Mouse (Mus musculus) stomach, embryonic 14.5 days (tissue): Measurements from ENCODE around the gene Hoxb4. TPM values are rescaled to one million over a fixed set of nuclear protein-coding genes. Genes with fewer than 3 reads are reported as not detected.

Source experiments
- ATAC-seq: fragments of 200-750 bp; cut with Nextera tagmentation; 2 replicates; pipeline ENCODE4 v1.8.0; 2017; ENCODE audit warnings: low read depth, moderate TSS enrichment; ENCODE audit not compliant: insufficient number of reproducible peaks, insufficient read depth, low FRiP score
- H3K27ac ChIP-seq: fragments of 300-500 bp; sonication (generic); 2 replicates; pipeline ENCODE4 v1.5.1; 2014; ENCODE audit warnings: mild to moderate bottlenecking, low read length, moderate library complexity, mixed read lengths
- H3K27me3 ChIP-seq: fragments of 300-500 bp; sonication (generic); 2 replicates; pipeline ENCODE4 v1.6.1; 2014; ENCODE audit warnings: low read length, control low read depth, mixed read lengths; ENCODE audit not compliant: control insufficient read depth, insufficient read depth
- H3K36me3 ChIP-seq: fragments of 300-500 bp; sonication (generic); 2 replicates; pipeline ENCODE4 v1.6.1; 2014; ENCODE audit warnings: mild to moderate bottlenecking, control low read depth, low read length, moderate library complexity, mixed read lengths; ENCODE audit not compliant: control insufficient read depth, insufficient read depth
- H3K4me1 ChIP-seq: fragments of 300-500 bp; sonication (generic); 2 replicates; pipeline ENCODE4 v1.6.1; 2014; ENCODE audit warnings: low read length, control low read depth, mixed read lengths; ENCODE audit not compliant: control insufficient read depth, insufficient read depth
- H3K4me2 ChIP-seq: fragments of 300-500 bp; sonication (generic); replicated peaks from 2 replicates; pipeline ENCODE4 v1.6.1; 2014; ENCODE audit warnings: low read depth, low read length, control low read depth
- H3K4me3 ChIP-seq: fragments of 300-500 bp; sonication (generic); 2 replicates; pipeline ENCODE4 v1.5.1; 2014; ENCODE audit warnings: low read depth, low read length, control low read depth
- H3K9ac ChIP-seq: fragments of 300-500 bp; sonication (generic); replicated peaks from 2 replicates; pipeline ENCODE4 v1.6.1; 2014; ENCODE audit warnings: low read depth, mild to moderate bottlenecking, control low read depth, low read length, moderate library complexity, mixed read lengths
- H3K9me3 ChIP-seq: fragments of 300-500 bp; sonication (generic); 2 replicates; pipeline ENCODE4 v1.6.1; 2016; ENCODE audit warnings: low read depth, low read length, control low read depth; ENCODE audit not compliant: control insufficient read depth
- WGBS: fragments of 180-500 bp; shearing (Covaris S2); extraction: QIAGEN DNeasy Blood & Tissue Kit; methylation state at CpG from one replicate; pipeline ENCODE4 v1.1.7; 2014; 5-methylcytosine and 5-hydroxymethylcytosine counted together
- polyA plus RNA-seq: library from polyadenylated mRNA; unstranded; fragments of >200 nt; fragmentation: Nextera tagmentation; extraction: Ambion mirVana; gene quantifications from 2 replicates; pipeline ENCODE4 v1.2.1, GENCODE M21; 2014

Gene Hoxb4
- polyA plus RNA-seq, 1 experiment from 2014 or later, result 3.7 TPM

DNA sequence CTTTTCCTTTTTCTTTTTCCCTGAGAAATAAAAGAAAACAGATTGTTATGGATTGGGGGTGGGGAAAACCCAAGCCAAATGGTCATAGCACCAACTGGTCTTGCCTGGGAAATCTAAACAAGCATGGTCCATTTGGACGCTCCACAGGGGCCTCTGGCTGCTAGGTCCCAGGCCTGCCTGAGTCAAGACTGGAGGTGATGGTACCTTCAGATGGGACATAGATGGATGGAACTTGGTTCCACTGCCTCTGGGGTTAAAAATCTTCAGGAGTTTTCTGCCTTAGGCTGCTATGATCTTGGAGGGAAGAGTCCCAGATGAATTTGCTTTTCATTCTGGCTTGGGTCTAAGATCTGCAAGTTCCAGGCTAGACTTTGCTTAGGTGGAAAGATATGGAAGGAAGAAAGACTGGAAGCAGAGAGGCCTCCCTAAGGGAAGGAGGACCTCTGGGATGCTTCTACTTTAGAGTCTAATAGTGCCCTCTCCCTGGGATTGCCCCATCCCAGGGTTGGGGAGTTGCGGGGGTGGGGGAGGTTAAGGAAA, 25.2 kb downstream of the Hoxb4 start:
- Histone ChIP-seq H3K27ac (peak overlapping the region; percentile 100), H3K36me3 (peaks cover 8% of the 10 kb centered on the region; the same call in 1 of the 2 replicates), H3K27me3 (0 out of 2 replicates have a peak, but pooled peaks cover 3% of the 10 kb centered on the region), H3K9ac (peak overlapping the region; percentile 51), H3K4me1 (peaks cover 45% of the 10 kb centered on the region), H3K9me3 (no peaks in the 10 kb centered on the region), H3K4me2 (peak overlapping the region; percentile 78), H3K4me3 (peak overlapping the region; percentile 35; the same call in 1 of the 2 replicates)
- no peak for ATAC-seq
- 30% methylated on average over 2 of the region's 2 CpGs for WGBS

DNA sequence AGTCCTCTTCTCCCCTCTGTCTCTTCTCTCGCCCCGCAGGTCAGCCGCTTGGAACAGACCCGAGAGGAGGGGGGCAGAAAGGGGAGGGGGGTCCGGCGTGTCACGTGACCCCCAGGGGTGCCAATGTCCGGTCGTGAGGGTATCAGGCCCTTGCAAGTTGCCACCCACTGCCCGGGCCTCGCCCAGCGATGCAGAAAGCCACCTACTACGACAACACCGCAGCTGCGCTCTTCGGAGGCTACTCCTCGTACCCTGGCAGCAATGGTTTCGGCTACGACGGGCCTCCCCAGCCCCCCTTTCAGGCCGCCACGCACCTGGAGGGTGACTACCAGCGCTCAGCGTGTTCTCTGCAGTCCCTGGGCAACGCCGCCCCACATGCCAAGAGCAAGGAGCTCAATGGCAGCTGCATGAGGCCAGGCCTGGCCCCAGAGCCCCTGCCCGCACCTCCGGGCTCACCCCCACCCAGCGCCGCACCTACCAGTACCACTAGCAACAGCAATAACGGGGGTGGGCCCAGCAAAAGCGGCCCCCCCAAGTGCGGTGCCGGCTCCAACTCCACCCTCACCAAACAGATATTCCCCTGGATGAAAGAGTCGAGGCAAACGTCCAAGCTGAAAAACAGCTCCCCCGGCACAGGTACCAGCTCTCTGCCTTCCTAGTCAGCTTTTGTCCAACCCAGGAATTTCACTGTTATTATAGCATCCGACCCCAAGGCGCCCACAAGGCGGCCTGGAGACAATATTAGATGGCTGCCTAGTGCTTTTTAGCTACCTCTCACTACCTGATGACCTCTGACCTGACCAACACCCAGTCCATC, 26.2 kb downstream of the Hoxb4 start:
- Histone ChIP-seq H3K27me3 (0 out of 2 replicates have a peak, but pooled peaks cover 3% of the 10 kb centered on the region), H3K9ac (peak overlapping the region; percentile 51), H3K4me3 (peak overlapping the region; percentile 20; the same call in 1 of the 2 replicates), H3K9me3 (no peaks in the 10 kb centered on the region), H3K4me2 (peak overlapping the region; percentile 78), H3K4me1 (peaks cover 46% of the 10 kb centered on the region), H3K36me3 (peaks cover 8% of the 10 kb centered on the region; the same call in 1 of the 2 replicates), H3K27ac (peak overlapping the region; percentile 100)
- no peak for ATAC-seq
- WGBS, result 16% methylated on average over 40 of the region's 40 CpGs

DNA sequence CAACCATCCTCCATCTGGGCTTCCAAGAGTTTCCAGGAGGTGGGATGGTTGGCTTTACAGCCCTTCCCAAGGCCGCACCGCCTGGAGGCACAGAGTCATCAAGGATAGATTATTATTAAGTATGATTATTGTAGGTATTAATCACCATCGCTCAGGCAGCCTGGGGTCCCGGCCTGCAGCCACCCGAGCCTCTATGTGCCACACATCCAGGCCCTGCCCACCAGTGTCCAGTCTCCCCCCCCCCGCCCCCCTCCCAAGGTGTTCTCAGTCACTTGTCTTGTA, 26.8 kb downstream of the Hoxb4 start:
- H3K4me2 ChIP-seq, result peak overlapping the region; percentile 78
- WGBS, result 17% methylated on average over 6 of the region's 6 CpGs

GRCm38 (mm10) chr11:96345220-96345892, 27.3 kb downstream of the Hoxb4 start:
- peaks cover 8% of the 10 kb centered on the region; the same call in 1 of the 2 replicates for H3K36me3 ChIP-seq
- ATAC-seq, result no peak
- H3K9me3 ChIP-seq, result no peaks in the 10 kb centered on the region
- 3% methylated on average over 43 of the region's 56 CpGs for WGBS
- H3K27ac ChIP-seq, result peak overlapping the region; percentile 100
- H3K27me3 ChIP-seq, result 0 out of 2 replicates have a peak, but pooled peaks cover 3% of the 10 kb centered on the region
- H3K4me3 ChIP-seq, result peak overlapping the region; percentile 20
- H3K4me1 ChIP-seq, result peaks cover 46% of the 10 kb centered on the region
- peak overlapping the region; percentile 31 for H3K9ac ChIP-seq
- H3K4me2 ChIP-seq, result peak overlapping the region; percentile 78

More for the DNA sequence above, 26.8 kb downstream of the Hoxb4 start:
- peak overlapping the region; percentile 100 for H3K27ac ChIP-seq
- no peaks in the 10 kb centered on the region for H3K9me3 ChIP-seq
- peak overlapping the region; percentile 31; the same call in 1 of the 2 replicates for H3K9ac ChIP-seq
- peaks cover 48% of the 10 kb centered on the region for H3K4me1 ChIP-seq
- H3K36me3 ChIP-seq, result peaks cover 8% of the 10 kb centered on the region; the same call in 1 of the 2 replicates
- H3K4me3 ChIP-seq, result peak overlapping the region; percentile 20
- 0 out of 2 replicates have a peak, but pooled peaks cover 3% of the 10 kb centered on the region for H3K27me3 ChIP-seq
- ATAC-seq, result no peak

DNA sequence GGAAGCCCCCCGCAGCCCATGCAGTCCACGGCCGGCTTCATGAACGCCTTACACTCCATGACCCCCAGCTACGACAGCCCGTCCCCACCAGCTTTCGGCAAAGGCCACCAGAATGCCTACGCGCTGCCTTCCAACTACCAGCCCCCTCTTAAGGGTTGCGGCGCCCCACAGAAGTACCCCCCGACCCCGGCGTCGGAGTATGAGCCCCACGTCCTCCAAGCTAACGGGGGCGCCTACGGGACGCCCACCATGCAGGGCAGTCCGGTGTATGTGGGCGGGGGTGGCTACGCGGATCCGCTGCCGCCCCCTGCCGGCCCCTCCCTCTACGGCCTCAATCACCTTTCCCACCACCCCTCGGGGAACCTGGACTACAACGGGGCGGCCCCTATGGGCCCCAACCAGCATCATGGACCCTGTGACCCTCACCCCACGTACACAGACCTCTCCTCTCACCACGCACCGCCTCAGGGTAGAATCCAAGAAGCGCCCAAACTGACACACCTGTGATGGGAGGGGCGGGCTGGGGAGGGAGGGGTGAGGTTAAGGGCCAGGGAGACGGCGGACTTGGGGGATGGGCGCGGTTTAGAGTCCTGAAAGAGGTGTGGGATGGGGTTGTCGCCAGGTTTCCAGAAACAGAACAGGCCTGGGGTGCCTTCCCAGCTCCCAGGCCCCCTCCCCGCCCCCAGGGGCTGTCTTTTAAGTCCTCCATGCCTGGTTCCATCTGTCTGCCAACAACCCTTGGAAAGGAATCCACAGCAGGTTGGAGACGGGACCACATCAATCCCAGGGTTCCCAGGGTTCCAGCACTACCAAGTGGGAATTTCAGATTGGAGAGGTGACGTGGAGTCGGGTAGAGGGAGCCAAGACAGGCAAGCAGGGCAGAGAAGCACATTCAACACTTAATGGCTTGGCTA, 28.1 kb downstream of the Hoxb4 start:
- Histone ChIP-seq H3K27me3 (0 out of 2 replicates have a peak, but pooled peaks cover 3% of the 10 kb centered on the region), H3K4me1 (peaks cover 53% of the 10 kb centered on the region)
- 5% methylated on average over 45 of the region's 45 CpGs for WGBS

DNA sequence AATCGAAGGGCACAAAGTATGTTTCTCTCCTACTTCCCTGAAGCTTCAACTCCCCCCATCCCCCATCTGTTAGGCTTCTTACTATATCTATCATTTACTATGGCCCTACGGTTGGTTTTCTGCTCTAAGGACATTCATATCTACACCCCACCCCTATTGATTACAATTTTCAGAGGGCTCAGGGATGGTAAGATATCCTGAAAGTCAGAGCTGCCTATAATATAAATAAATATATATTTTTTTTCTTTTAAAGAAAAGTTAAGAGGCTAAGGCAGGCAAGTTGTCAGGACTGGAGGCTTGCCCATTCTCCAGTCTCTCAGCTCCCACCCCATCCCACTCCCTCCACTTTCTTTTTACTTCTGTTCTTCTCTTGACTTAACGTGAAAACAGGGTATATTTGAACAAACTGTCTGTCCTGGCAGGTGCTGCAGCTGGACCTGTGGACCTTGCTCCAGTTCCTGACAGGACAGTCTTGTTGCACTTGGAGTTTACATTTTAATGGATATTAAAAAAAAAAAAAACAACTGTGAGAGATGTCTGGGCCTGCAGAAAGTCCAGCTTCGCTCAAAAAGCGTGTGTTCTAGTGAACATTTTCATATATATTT, 29.0 kb downstream of the Hoxb4 start:
- no peaks in the 10 kb centered on the region for H3K9me3 ChIP-seq
- H3K27me3 ChIP-seq, result 0 out of 2 replicates have a peak, but pooled peaks cover 3% of the 10 kb centered on the region
- ATAC-seq, result no peak
- peak overlapping the region; percentile 100 for H3K27ac ChIP-seq
- peaks cover 8% of the 10 kb centered on the region; the same call in 1 of the 2 replicates for H3K36me3 ChIP-seq
- H3K9ac ChIP-seq, result peak overlapping the region; percentile 2; the same call in 1 of the 2 replicates
- WGBS, result 37% methylated on average over 5 of the region's 5 CpGs
- H3K4me1 ChIP-seq, result peaks cover 54% of the 10 kb centered on the region
- peak overlapping the region; percentile 78; the same call in 1 of the 2 replicates for H3K4me2 ChIP-seq
- no peak overlapping the region for H3K4me3 ChIP-seq

More for the DNA sequence above, 28.1 kb downstream of the Hoxb4 start:
- ATAC-seq, result no peak
- Histone ChIP-seq H3K9ac (peak overlapping the region; percentile 31), H3K36me3 (peaks cover 8% of the 10 kb centered on the region; the same call in 1 of the 2 replicates), H3K9me3 (no peaks in the 10 kb centered on the region), H3K4me3 (peak overlapping the region; percentile 20), H3K4me2 (peak overlapping the region; percentile 78), H3K27ac (peak overlapping the region; percentile 100)

- Histone ChIP-seq H3K4me2 (peak overlapping the region; percentile 39; the same call in 1 of the 2 replicates), H3K27me3 (0 out of 2 replicates have a peak, but pooled peaks cover 3% of the 10 kb centered on the region), H3K4me3 (no peak overlapping the region), H3K36me3 (peaks cover 8% of the 10 kb centered on the region; the same call in 1 of the 2 replicates), H3K9me3 (no peaks in the 10 kb centered on the region), H3K4me1 (peaks cover 54% of the 10 kb centered on the region), H3K27ac (peak overlapping the region; percentile 100), H3K9ac (no peak overlapping the region)
- WGBS, result 18% methylated on average over 4 of the region's 4 CpGs
- no peak for ATAC-seq
Measured at GRCm38 (mm10) chr11:96347717-96348116, 29.6 kb downstream of the Hoxb4 start.
